Mouse (Mus musculus) bone marrow, adult 2 months (tissue): ENCODE measurements around the gene Ggt1.

Experiments
- CTCF ChIP-seq: fragments of 200-500 bp; IDR thresholded peaks from 2 replicates; pipeline ENCODE4 v1.5.1; 2011; ENCODE audit warnings: low read length, control low read depth; ENCODE audit not compliant: control insufficient read depth, insufficient read depth
- POLR2A ChIP-seq: fragments of 200-500 bp; IDR thresholded peaks from 2 replicates; pipeline ENCODE4 v1.6.1; 2011; ENCODE audit warnings: low read depth, mild to moderate bottlenecking, control low read depth, low read length, borderline replicate concordance; ENCODE audit not compliant: control insufficient read depth

DNA sequence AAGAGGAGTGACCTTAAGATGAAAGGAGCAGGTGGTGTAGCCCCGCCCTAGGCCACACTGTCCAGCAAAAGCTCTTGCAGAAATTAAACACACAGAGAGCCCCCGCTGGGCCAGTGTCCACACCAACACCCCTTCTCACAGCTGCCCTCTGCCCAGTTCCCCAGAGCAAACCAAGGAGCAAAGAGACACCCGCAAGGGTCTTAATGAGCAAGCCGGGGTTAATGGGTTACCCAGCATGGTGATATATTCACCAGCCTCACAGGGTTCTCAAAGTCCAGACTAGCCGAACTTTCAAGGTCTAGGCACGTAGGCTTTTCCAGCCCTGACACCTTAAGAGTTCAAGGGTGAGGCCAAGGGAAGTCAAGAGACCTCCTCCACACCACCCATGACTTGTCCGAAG is 4.5 kb downstream of the Ggt1 start:
- TF ChIP-seq CTCF (no peak), POLR2A (no peak)
